Mouse (Mus musculus) brain, embryonic 14.5 days (tissue): Measurements from ENCODE around the gene Figla.

ENCODE experiments used
- CTCF ChIP-seq: fragments of 200-500 bp; IDR thresholded peaks from 2 replicates; pipeline ENCODE4 v1.5.1; 2012; ENCODE audit warnings: inconsistent platforms, mild to moderate bottlenecking, moderate library complexity, borderline replicate concordance; ENCODE audit not compliant: insufficient read depth, insufficient read length; ENCODE audit errors: extremely low read depth
- POLR2A ChIP-seq: fragments of 200-500 bp; IDR thresholded peaks from 2 replicates; pipeline ENCODE4 v1.6.1; 2012; ENCODE audit warnings: mild to moderate bottlenecking, inconsistent platforms, borderline replicate concordance; ENCODE audit not compliant: poor library complexity, insufficient read depth, insufficient read length, severe bottlenecking; ENCODE audit errors: extremely low read depth

DNA sequence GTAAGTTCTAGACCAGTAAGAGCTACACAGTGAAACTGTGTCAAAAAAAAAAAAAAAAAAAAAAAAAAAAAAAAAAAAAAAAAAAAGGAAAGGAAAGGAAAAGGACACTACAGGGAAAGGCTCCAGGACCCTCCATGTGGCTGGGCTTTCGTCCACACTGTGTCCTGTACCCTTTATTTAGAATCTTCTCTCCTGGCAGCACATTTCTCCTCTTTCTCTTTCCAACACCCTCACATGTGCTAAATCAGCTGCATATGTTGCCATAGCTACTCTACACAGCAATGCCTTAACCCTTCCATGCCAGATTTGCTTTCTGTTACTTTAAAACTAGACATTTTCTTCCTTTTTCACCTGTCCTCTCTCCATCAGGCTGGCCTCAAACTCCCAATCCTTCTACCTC is 24.2 kb downstream of the Figla start:
- no peak for TF ChIP-seq CTCF
- no peak for TF ChIP-seq POLR2A
